Mouse (Mus musculus): ENCODE measurements at regions not wholly inside any gene's neighbourhood (a gene's known extent, or its start where the extent isn't known, plus 50 kb on each side); places are given as distances from the start of the nearest gene placed in this dataset.
"Not testable (repeated sequence)": the region's sequence is repeated elsewhere in the genome, so short reads cannot be mapped to it uniquely, and the experiment has no call there.

DNA sequence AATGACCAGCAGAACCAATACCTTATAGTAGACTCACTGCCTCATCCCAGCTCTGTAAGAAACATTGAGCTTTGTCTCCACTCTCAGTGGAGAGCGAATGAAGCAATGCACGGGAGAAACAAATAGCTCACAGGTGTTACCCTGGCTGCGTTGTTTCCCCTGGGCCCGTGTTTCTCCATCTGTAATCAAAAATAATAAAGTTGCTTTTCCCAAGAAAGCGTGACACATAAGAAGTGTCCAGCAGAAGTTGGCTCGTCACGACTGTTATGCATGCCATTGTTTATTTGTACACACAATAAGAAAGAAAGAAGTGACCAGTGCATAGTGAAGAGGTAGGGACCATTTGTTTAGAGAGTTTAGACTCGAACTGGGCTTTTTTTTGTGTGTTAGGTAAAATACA is 171.3 kb upstream of the Frmd6 start:
- in situ Hi-C loops (cut with MboI; ENCODE audit: low pct_unique_long_range_greater_than_20kb in 1 of 2, low sequenced_read_pairs in 2 of 2, unreplicated experiment in 1 of 2) = no loop called here

DNA sequence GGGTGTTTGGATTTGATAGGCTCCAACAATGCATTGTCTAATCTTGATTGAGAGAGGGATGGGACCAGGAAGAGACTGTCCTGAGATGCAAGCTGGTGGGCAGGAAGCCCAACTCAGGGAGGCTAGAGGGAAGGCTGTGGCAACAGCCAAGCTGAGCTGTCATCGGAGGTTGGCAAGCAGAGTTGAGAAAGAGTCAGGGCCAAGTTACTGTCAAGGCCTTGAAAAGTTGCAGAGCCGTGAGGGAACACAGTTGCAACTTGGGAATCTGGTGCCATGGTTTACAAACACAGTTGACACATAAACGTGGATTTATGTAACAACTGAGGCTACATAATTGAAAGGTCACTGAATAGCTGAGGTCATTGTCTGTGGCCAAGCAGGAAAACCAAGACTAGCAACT is 170.8 kb upstream of the Frmd6 start:
- in situ Hi-C loops (cut with MboI; ENCODE audit: low pct_unique_long_range_greater_than_20kb in 1 of 2, low sequenced_read_pairs in 2 of 2, unreplicated experiment in 1 of 2) = no loop called here

DNA sequence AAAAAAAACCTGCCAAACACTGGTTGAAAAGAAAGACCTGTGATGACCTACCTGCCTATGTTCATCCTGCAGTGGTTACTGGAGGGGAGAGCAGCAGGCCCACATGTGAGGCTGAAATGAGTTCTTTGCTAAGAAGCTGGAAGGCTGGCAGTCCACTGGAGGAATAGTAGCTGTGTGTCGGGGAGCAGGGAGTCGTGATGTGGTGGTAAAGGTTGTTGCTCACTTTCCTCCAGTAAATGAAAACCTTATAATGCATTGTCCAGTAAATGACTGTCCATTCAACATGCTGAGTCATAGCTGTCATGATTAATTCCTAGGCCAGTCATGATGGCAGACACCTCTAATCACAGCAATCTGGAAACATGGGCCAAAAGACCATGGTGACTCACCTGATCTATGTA is 169.9 kb upstream of the Frmd6 start:
- in situ Hi-C loops (cut with MboI; ENCODE audit: low pct_unique_long_range_greater_than_20kb in 1 of 2, low sequenced_read_pairs in 2 of 2, unreplicated experiment in 1 of 2) = no loop called here

DNA sequence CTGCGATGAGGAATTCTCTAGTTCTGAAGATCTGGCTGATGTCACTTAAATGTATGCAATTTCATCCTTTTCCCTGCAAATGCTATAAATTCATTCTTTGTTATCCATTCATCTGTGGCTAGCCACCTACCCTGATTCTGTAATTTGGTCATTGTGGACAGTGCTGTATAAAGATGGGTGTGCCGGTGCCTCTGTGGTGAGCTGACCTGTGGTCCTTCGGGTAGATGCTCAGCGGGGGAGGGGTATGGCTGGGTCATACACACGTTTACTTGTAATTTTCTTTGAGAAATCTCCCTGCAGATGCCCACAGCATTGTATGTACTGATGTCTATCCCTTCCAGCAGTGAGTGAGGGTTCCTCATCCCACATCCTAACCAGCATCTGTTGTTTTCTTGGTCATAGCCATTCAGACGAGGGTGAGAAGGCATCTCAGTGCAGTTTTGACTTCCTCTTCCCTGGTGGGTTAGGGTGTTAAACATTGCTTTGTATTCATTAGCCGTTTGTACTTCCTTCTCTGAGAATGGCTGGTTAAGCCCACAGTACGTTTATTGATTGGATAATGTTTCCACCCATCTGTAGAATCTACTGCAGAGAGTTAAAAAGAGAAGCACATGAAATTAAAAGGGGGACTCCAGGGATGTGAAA is 169.3 kb upstream of the Frmd6 start:
- in situ Hi-C loops (cut with MboI; ENCODE audit: low pct_unique_long_range_greater_than_20kb in 1 of 2, low sequenced_read_pairs in 2 of 2, unreplicated experiment in 1 of 2) = no loop called here

DNA sequence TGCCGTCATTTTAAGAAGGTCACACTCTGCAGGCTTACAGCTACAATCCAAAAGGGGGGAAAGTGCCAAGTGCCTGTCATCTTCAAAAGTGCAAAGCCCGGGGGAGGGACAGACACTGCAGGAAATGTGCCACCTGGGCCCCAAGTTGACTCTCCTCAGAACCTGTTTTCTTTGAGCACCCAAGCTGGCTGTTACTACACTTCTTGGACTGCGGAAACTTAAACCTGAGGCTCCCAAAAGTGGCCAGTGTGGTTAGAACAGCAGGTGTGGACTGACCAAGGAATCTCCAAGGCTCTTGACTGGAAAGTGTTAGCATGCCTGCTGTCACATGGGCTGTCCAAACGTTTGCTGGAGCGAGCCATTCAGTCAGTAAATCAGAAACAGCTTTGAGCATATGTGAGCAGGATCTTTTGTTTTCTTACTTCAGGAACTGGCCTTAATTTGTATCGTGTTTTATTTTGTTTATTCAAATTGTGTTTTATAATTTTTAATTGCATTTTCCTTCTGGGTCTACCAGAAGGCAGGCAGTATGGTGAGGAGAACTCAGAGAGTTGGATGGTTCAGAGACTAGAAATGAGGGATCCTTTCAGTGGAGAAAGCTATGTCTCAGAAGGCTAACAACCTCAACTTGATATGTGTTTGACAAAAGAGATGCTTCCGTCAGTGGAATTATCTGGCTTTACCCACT is 168.4 kb upstream of the Frmd6 start:
- in situ Hi-C loops (cut with MboI; ENCODE audit: low pct_unique_long_range_greater_than_20kb in 1 of 2, low sequenced_read_pairs in 2 of 2, unreplicated experiment in 1 of 2) = no loop called here

DNA sequence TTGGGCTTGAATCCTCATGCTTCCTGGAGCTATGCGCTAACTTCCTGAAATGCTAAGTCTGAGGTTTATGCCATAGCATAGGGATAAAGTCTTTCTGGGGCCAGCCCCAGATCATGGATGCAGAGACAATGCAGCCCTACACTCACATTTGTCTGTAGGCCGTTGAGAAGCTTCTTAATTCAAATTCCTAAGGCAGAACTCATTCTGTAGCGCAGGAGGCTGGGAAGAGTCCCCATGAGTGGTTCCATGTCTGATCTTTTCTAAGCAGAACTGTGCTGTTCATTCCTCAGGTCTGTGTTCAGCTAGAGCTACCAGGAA is 167.9 kb upstream of the Frmd6 start:
- in situ Hi-C loops (cut with MboI; ENCODE audit: low pct_unique_long_range_greater_than_20kb in 1 of 2, low sequenced_read_pairs in 2 of 2, unreplicated experiment in 1 of 2) = no loop called here

DNA sequence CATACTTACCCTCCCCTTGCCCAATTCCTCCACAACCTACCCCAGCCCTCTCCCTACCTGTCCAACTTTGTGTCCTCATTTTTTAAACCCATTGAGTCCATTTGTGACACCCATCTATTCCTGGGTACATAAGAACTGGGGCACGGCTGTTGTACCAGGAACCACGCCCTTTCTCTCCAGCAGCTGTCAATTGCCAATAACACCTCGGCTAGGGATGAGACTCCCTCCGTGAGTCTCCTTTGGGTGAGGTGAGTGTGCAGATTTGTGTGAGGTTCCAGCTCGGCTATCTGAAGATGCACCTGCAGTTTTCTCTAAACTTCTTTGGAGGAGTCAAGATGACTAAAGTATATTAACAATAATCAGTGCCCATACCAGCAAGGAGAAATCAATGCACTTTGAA is 167.2 kb upstream of the Frmd6 start:
- in situ Hi-C loops (cut with MboI; ENCODE audit: low pct_unique_long_range_greater_than_20kb in 1 of 2, low sequenced_read_pairs in 2 of 2, unreplicated experiment in 1 of 2) = no loop called here

DNA sequence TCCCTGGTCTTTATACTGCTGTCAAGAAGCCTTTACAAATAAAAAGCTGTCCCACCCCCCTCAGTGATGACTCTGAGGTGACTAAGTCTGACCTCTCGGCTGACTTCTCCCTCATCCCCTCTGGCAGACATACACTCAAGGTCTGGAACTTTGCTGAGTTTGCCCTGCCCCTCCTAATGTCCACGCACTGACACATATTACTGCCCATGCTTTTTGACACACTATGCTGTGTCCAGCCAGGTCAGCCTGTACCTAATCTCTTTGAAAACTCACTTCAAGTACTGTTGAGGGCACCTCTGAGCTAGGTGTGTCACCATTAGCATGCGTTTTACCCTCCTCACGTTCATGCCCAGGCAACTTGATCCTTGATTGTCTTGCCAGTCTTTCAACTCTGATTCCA is 164.9 kb upstream of the Frmd6 start:
- in situ Hi-C loops (cut with MboI; ENCODE audit: low pct_unique_long_range_greater_than_20kb in 1 of 2, low sequenced_read_pairs in 2 of 2, unreplicated experiment in 1 of 2) = no loop called here

DNA sequence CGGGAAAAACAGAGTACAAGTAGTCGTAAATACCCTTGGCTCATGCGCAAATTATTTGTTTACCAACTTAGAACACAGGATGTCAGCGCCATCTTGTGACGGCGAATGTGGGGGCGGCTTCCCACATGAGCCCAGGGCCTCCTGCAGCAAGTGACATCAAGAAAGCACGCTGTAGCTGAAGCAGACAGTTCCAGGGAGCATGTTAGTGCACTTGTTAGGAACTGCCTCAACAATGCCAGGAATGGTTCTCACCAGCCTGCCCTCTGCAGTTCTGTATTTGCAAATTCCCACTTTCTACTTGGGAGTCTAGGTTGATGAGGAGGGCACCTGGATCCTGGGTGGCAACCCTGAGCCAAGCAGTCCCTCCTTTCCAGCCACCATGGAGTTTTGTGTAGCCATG is 157.2 kb upstream of the Frmd6 start:
- in situ Hi-C loops (cut with MboI; ENCODE audit: low pct_unique_long_range_greater_than_20kb in 1 of 2, low sequenced_read_pairs in 2 of 2, unreplicated experiment in 1 of 2) = not testable (repeated sequence)

DNA sequence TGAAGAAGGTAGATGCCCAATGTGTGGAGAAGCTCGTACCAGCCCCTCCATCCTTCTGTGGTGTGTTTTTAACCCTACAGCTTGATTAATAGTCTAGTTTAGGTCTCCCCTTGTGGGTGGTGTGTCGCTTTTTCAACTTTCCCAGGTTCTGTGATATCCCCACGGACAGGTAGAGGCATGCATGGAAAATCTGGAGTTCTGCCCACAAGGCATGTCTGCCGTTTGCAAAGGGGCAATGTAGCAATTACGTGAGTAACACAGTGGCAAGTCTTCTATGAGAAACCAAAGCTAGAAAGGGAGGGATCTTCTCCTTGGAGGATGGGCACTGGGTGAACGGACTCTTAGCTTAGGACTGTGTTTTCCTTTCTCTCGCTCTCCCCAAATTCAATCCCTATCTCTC is 153.2 kb upstream of the Frmd6 start:
- in situ Hi-C loops (cut with MboI; ENCODE audit: low pct_unique_long_range_greater_than_20kb in 1 of 2, low sequenced_read_pairs in 2 of 2, unreplicated experiment in 1 of 2) = no loop called here

DNA sequence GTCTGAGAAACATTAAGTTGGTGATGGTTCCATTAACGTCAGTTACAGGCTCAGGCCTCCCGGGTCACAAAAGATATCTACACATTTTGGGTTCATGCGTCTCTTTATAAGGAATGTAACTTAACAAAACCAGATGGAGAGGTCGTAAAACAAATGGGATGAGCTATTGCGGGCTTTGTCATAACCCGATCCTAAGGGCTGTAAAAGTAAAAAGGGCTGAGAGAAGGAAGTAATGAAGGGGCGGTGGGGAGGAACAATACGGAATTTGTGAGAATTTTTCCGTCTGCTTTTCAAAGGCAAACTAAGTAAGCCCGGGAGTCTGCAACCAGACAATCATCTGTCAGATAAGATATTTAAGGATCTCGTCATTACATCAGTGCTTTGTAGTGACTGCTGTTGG is 152.1 kb upstream of the Frmd6 start:
- in situ Hi-C loops (cut with MboI; ENCODE audit: low pct_unique_long_range_greater_than_20kb in 1 of 2, low sequenced_read_pairs in 2 of 2, unreplicated experiment in 1 of 2) = no loop called here

DNA sequence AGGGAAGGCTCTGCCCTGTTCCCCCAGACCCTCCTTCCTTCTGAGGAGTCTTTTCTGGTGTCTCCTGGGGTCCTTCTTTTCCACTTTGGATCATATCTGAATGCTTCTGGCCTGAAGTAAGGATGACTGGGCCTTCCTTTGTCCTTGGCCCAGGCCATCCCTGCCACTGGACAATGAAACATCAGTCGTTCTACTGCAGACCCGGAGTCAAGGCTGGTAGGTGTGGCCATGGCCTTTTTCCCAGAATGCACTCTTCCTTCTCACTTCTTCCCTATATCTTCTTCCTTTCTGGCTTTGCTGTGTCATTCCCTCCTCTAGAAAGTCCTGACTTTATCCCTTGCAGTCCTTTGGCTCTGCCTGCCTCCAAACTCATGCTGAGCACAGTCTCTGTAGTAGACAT is 151.2 kb upstream of the Frmd6 start:
- in situ Hi-C loops (cut with MboI; ENCODE audit: low pct_unique_long_range_greater_than_20kb in 1 of 2, low sequenced_read_pairs in 2 of 2, unreplicated experiment in 1 of 2) = no loop called here

DNA sequence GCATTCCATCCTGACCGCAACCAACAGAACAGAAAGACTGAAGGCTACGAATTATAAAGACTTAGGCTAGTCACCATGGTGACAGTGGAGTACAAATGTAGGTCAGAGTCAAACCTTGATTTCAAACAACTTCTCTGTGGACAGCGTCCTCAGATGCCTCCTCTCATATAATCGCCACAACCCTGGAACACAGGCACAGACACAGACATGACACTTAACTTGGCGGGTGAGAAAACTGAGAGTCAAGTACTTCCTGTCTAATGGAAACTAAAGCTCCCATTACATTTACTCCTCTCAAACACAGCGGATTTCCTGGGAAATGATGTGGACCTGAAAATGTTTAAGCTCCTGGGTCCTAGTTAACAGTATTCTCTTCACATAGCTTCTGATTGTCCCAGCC is 149.5 kb upstream of the Frmd6 start:
- in situ Hi-C loops (cut with MboI; ENCODE audit: low pct_unique_long_range_greater_than_20kb in 1 of 2, low sequenced_read_pairs in 2 of 2, unreplicated experiment in 1 of 2) = no loop called here

DNA sequence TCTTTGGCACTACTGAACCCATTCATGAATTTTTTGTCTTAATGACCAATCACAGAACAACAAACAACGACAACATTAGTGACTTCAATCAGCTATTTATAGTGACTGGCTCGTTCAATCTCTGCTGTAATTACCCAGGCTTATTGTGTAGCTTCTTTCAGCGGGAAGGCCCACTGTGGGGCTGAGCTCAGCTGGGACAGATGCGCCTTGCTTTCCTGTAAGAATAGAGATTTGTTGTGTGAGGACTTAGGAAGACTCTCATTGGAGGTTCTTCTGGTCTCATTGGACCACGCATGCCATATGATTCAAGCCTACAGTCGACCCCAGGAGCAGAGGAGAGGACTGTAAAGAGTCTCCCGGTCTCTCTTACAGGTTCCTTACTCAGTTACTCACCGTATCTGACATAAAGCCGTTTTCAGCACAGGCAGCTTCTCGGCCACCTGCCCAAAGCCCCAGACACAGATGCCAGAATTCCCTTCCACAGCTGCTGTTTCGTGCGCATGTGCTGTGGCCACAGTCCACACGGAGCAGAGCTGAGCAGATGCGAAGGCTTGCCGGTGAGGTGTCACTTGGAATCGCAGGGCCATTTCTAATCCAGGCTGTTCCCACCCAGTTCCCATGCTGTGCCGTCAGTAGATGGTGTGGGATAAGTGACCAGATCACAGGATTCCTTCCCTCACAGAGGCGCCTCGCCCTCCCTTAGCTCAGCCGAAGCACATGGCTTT is 145.5 kb upstream of the Frmd6 start:
- in situ Hi-C loops (cut with MboI; ENCODE audit: low pct_unique_long_range_greater_than_20kb in 1 of 2, low sequenced_read_pairs in 2 of 2, unreplicated experiment in 1 of 2) = no loop called here

DNA sequence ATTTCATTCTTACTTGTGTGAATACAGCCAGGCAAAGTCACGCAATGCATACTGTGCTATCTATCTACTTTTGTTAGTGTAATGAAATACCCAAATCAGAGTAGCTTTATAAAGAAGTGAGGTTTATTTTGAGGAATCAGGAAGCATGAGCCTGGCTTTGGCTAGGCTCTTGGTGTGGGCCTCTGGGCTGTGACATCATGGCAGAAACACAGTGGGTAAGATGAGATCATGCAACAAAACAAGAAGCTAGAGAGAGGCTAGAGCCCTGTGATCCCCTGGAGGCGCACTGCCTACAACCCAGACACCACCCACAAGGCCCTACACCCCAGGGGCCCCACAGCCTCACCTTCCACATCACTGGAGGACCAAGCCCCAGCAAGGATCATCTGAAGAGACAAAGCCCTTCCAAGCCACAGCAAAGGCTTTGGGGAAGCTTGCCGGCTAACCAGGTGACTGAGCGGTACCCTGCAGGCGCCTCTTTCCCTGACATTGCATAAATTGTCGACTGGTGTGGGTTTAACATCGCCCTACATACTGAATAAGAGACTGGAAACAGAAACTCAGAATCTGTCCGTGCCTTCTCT is 143.8 kb upstream of the Frmd6 start:
- in situ Hi-C loops (cut with MboI; ENCODE audit: low pct_unique_long_range_greater_than_20kb in 1 of 2, low sequenced_read_pairs in 2 of 2, unreplicated experiment in 1 of 2) = no loop called here

DNA sequence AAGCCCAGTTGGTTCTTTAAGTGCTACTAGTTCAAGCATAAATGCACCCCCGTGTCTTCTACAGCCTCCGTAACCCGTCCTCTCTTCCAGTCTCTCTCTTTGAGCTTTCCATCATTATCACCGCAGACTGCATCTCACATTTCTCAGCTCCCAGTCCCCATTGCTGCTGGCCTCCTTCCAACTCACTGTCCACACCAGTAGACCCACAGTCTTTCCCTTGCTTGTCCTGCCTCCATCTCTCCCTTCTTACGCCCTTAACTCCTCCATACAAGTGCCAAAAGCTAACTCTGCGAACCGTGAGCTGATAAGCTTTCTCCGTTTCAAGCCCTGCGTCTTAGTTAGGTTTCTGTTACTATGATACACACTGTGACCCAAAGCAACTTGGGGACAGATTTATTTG is 141.0 kb upstream of the Frmd6 start:
- in situ Hi-C loops (cut with MboI; ENCODE audit: low pct_unique_long_range_greater_than_20kb in 1 of 2, low sequenced_read_pairs in 2 of 2, unreplicated experiment in 1 of 2) = no loop called here

DNA sequence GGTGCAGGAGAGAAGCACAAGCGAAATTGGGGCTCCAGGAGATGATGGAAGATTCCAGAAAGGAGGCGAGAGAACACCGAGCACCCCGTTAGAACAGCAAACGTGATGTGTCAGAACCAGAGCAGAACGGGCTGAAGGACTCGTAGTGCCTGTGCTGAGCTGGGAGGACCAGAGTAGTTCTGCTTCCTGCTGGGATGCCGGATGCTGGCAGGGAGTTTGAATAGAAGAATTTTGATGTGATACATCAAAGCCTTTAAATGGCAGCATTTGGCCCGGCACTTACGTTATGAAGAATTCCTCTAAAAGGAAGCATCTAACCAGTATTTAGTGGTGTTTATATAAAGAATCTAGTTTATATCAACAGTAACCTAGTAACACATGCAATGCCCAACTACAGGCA is 139.9 kb upstream of the Frmd6 start:
- in situ Hi-C loops (cut with MboI; ENCODE audit: low pct_unique_long_range_greater_than_20kb in 1 of 2, low sequenced_read_pairs in 2 of 2, unreplicated experiment in 1 of 2) = no loop called here

DNA sequence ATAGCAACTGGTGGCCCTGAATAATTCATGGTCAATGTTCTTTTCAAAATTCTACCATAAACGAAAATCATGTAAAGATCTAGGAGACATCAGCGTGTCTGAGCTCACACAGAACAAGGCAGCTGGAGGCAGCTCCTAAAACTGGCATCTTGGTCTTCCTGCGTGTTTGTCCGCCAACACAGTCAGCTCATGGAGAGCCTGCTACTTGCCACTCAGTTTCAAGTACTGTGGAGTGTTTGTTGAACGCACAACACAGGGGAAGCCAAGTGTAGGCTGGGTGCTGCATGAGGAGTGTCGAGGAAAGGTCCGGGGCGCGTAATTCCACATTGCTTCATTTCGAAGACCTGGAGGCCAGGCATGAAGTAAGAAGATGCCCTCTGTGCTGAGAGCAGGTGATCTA is 139.0 kb upstream of the Frmd6 start:
- in situ Hi-C loops (cut with MboI; ENCODE audit: low pct_unique_long_range_greater_than_20kb in 1 of 2, low sequenced_read_pairs in 2 of 2, unreplicated experiment in 1 of 2) = no loop called here

DNA sequence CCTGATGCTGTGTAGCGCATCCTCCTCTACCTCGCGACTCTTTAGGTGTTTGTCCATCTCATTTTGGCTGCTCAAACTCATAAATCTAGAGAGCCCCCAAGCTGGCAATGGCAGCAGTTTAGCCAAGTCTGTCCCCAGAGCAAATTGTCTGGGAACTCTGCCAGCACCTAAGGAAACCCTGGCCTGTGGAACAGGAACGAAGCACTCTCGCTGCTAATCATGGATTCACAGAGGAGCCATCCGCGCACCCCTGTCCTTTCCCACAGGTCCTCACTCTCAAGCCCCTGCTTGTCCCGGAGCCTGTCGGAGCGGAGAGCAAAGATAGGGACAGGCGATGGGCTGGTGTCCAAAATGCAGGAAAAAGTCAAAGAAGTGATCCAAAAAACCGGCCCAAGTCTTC is 138.3 kb upstream of the Frmd6 start:
- in situ Hi-C loops (cut with MboI; ENCODE audit: low pct_unique_long_range_greater_than_20kb in 1 of 2, low sequenced_read_pairs in 2 of 2, unreplicated experiment in 1 of 2) = no loop called here

DNA sequence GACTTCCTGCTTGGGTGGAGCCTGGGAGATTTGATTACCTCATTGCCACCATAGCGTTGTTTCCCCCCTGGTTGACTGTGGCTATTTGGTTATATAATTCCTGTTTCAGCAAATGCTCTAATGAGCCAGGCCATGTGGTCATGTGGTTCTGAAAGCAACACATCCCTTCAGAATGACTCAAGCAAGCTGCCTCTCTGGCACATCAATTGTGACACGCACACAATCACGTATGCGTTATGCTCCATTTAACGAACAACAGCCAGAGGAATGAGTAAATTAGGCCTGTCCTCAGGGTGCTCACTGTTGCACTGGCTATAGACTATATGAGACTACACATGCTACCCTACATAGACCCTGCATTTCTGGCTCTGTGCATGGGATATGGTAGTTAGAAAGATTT is 130.2 kb upstream of the Frmd6 start:
- in situ Hi-C loops (cut with MboI; ENCODE audit: low pct_unique_long_range_greater_than_20kb in 1 of 2, low sequenced_read_pairs in 2 of 2, unreplicated experiment in 1 of 2) = no loop called here
